Mouse (Mus musculus) midbrain, embryonic 12.5 days (tissue): ENCODE measurements around the gene Hoxc8. TPM values are rescaled to one million over a fixed set of nuclear protein-coding genes. Genes with fewer than 3 reads are reported as not detected.

ENCODE experiments used
- ATAC-seq: fragments of 200-750 bp; cut with Nextera tagmentation; 2 replicates; pipeline ENCODE4 v1.8.0; 2017; ENCODE audit warnings: low read depth, moderate TSS enrichment, moderate library complexity; ENCODE audit not compliant: low FRiP score
- H3K27ac ChIP-seq: fragments of 300-500 bp; sonication (generic); replicated peaks from 2 replicates; pipeline ENCODE4 v1.5.1; 2016; ENCODE audit warnings: mild to moderate bottlenecking
- H3K27me3 ChIP-seq: fragments of 300-500 bp; sonication (generic); 2 replicates; pipeline ENCODE4 v1.6.1; 2016; ENCODE audit warnings: mild to moderate bottlenecking
- H3K36me3 ChIP-seq: fragments of 300-500 bp; sonication (generic); 2 replicates; pipeline ENCODE4 v1.6.1; 2016
- H3K4me1 ChIP-seq: fragments of 300-500 bp; sonication (generic); 2 replicates; pipeline ENCODE4 v1.6.1; 2016
- H3K4me2 ChIP-seq: fragments of 300-500 bp; sonication (generic); replicated peaks from 2 replicates; pipeline ENCODE4 v1.6.1; 2016; ENCODE audit warnings: mild to moderate bottlenecking, moderate library complexity
- H3K4me3 ChIP-seq: fragments of 300-500 bp; sonication (generic); 2 replicates; pipeline ENCODE4 v1.5.1; 2016; ENCODE audit warnings: mild to moderate bottlenecking
- H3K9ac ChIP-seq: fragments of 300-500 bp; sonication (generic); replicated peaks from 2 replicates; pipeline ENCODE4 v1.6.1; 2016; ENCODE audit warnings: mild to moderate bottlenecking, moderate library complexity
- H3K9me3 ChIP-seq: fragments of 300-500 bp; sonication (generic); 2 replicates; pipeline ENCODE4 v1.6.1; 2016; ENCODE audit warnings: mild to moderate bottlenecking
- WGBS: fragments of 180-500 bp; shearing (Covaris S2); methylation state at CpG from one replicate; pipeline ENCODE4 v1.1.7; 2016; 5-methylcytosine and 5-hydroxymethylcytosine counted together
- microRNA counts: library from miRNA; unstranded; fragments of <30 nt; microRNA quantifications from one replicate; lab custom pipeline; 2017
- microRNA-seq: library from miRNA; unstranded; fragments of <30 nt; microRNA quantifications from one replicate; pipeline ENCODE4, GENCODE M21; 2017
- polyA plus RNA-seq: library from polyadenylated mRNA; unstranded; fragments of >200 nt; fragmentation: Nextera tagmentation; extraction: Ambion mirVana; gene quantifications from 2 replicates; pipeline ENCODE4 v1.2.1, GENCODE M21; 2016

The Hoxc8 gene
- polyA plus RNA-seq, 1 experiment from 2014 or later = not detected

- ATAC-seq = no peak
- WGBS = 1% methylated on average over 24 of the region's 24 CpGs
- Histone ChIP-seq H3K36me3 (no peaks in the 10 kb centered on the region), H3K27me3 (peaks cover 93% of the 10 kb centered on the region), H3K27ac (no peak overlapping the region), H3K9ac (no peak overlapping the region), H3K4me2 (peak overlapping the region; percentile 8; the same call in 1 of the 2 replicates), H3K4me3 (no peak overlapping the region), H3K4me1 (no peaks in the 10 kb centered on the region), H3K9me3 (no peaks in the 10 kb centered on the region)
Measured at GRCm38 (mm10) chr15:103034043-103034806, 43.8 kb downstream of the Hoxc8 start.

GRCm38 (mm10) chr15:103034807-103035547 lies 44.6 kb downstream of the Hoxc8 start:
- H3K27ac ChIP-seq = no peak overlapping the region
- H3K4me1 ChIP-seq = no peaks in the 10 kb centered on the region
- H3K4me2 ChIP-seq = 0 out of 2 replicates have a peak overlapping the region, but pooled peaks have one; percentile 8
- no peaks in the 10 kb centered on the region for H3K9me3 ChIP-seq
- ATAC-seq = no peak
- 2% methylated on average over 33 of the region's 34 CpGs for WGBS
- H3K9ac ChIP-seq = no peak overlapping the region
- H3K27me3 ChIP-seq = peaks cover 98% of the 10 kb centered on the region
- H3K36me3 ChIP-seq = no peaks in the 10 kb centered on the region
- no peak overlapping the region for H3K4me3 ChIP-seq

- Histone ChIP-seq H3K27me3 (peaks cover 98% of the 10 kb centered on the region), H3K9me3 (no peaks in the 10 kb centered on the region), H3K36me3 (no peaks in the 10 kb centered on the region), H3K9ac (no peak overlapping the region), H3K4me1 (no peaks in the 10 kb centered on the region), H3K4me2 (no peak overlapping the region), H3K27ac (no peak overlapping the region), H3K4me3 (no peak overlapping the region)
- no peak for ATAC-seq
- 0% methylated on average over 14 of the region's 14 CpGs for WGBS
Measured at GRCm38 (mm10) chr15:103035548-103035881, 45.1 kb downstream of the Hoxc8 start.

- peaks cover 100% of the 10 kb centered on the region for H3K27me3 ChIP-seq
- no peaks in the 10 kb centered on the region for H3K36me3 ChIP-seq
- H3K27ac ChIP-seq = no peak overlapping the region
- no peak overlapping the region for H3K9ac ChIP-seq
- ATAC-seq = no peak
- H3K4me3 ChIP-seq = no peak overlapping the region
- no peaks in the 10 kb centered on the region for H3K4me1 ChIP-seq
- no peak overlapping the region for H3K4me2 ChIP-seq
- 21% methylated on average over 1 of the region's 1 CpGs for WGBS
- H3K9me3 ChIP-seq = no peaks in the 10 kb centered on the region
Measured at GRCm38 (mm10) chr15:103037579-103037978, 47.2 kb downstream of the Hoxc8 start.

GRCm38 (mm10) chr15:103038701-103039480 lies 48.5 kb downstream of the Hoxc8 start:
- no peaks in the 10 kb centered on the region for H3K36me3 ChIP-seq
- H3K4me2 ChIP-seq = no peak overlapping the region
- no peak for ATAC-seq
- no peak overlapping the region for H3K27ac ChIP-seq
- peaks cover 100% of the 10 kb centered on the region for H3K27me3 ChIP-seq
- no peaks in the 10 kb centered on the region for H3K9me3 ChIP-seq
- WGBS = 5% methylated on average over 10 of the region's 10 CpGs
- H3K4me3 ChIP-seq = no peak overlapping the region
- no peak overlapping the region for H3K9ac ChIP-seq
- no peaks in the 10 kb centered on the region for H3K4me1 ChIP-seq

DNA sequence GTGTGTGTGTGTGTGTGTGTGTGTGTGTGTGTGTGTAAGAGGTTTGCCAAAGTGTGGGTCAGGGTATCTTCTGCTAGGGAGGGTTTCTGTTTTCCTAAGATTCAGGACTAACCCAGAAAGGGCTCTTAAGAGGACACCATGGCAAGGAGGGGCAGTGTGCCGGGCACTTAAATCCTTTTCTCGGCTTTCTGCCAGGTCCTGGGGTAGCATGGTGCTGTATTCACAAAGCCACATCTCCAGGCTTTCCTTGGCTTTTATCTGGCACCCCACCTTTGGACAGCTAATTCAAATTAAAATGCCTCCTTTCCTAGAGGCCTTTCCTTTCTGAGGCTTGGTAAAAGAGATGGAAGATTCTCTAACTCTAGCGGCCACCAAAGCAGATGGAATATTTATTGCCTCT lies 49.2 kb downstream of the Hoxc8 start:
- Histone ChIP-seq H3K27me3 (peaks cover 100% of the 10 kb centered on the region), H3K9me3 (no peaks in the 10 kb centered on the region), H3K4me3 (no peak overlapping the region), H3K27ac (no peak overlapping the region), H3K9ac (no peak overlapping the region), H3K36me3 (no peaks in the 10 kb centered on the region), H3K4me2 (no peak overlapping the region), H3K4me1 (no peaks in the 10 kb centered on the region)
- ATAC-seq = no peak
- WGBS = 7% methylated on average over 3 of the region's 3 CpGs

DNA sequence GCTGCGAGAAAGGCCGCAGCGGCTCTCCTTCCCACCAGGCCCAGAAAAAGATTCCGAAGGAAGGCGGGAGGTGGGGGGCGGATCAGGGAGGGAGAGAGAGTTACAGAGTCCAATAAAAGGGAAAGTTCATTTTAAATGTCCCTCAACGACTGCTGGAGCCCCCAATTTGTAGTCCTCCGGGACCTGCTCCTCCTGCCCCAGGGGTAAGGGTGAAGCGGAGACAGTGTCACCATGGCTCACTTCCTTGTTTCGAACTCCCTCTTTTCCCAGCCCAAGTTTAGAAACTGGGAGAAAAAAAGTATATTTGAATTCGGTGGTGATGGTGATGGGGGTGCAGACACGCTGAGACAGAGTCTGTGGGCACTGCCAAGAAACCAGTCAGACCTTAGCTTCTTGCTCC lies 50.2 kb downstream of the Hoxc8 start:
- no peaks in the 10 kb centered on the region for H3K4me1 ChIP-seq
- H3K27ac ChIP-seq = no peak overlapping the region
- ATAC-seq = no peak
- WGBS = 1% methylated on average over 12 of the region's 12 CpGs
- H3K4me3 ChIP-seq = no peak overlapping the region
- peaks cover 96% of the 10 kb centered on the region for H3K27me3 ChIP-seq
- H3K9ac ChIP-seq = no peak overlapping the region
- no peak overlapping the region for H3K4me2 ChIP-seq
- no peaks in the 10 kb centered on the region for H3K9me3 ChIP-seq
- no peaks in the 10 kb centered on the region for H3K36me3 ChIP-seq

GRCm38 (mm10) chr15:103041613-103042012 lies 51.2 kb downstream of the Hoxc8 start:
- no peak for ATAC-seq
- Histone ChIP-seq H3K4me1 (no peaks in the 10 kb centered on the region), H3K4me3 (no peak overlapping the region), H3K27ac (no peak overlapping the region), H3K4me2 (no peak overlapping the region), H3K36me3 (no peaks in the 10 kb centered on the region), H3K9ac (no peak overlapping the region), H3K27me3 (peaks cover 92% of the 10 kb centered on the region), H3K9me3 (no peaks in the 10 kb centered on the region)
- whole genome bisulfite sequencing = 9% methylated on average over 5 of the region's 5 CpGs

DNA sequence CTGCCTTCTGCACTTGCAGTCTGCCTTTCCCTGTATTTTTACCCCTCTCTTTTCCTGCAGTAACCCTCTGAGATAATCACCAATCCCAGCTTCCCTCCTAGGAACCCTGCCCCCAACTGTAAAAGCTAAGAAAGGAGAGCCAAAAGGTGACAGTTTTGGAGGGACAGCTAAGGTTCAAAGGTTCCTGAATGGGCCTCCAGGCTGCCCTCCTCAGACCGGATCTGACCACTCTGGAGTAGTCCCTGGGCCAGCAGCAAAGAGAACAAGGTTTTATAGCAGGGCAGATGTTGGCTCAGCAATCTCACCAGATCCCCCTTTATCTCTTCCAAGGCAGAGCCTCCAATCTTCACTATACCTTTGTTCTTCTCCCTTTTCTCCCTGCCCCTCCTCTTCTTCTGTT lies 51.8 kb downstream of the Hoxc8 start:
- H3K36me3 ChIP-seq = no peaks in the 10 kb centered on the region
- peaks cover 90% of the 10 kb centered on the region for H3K27me3 ChIP-seq
- H3K4me1 ChIP-seq = no peaks in the 10 kb centered on the region
- H3K4me3 ChIP-seq = no peak overlapping the region
- no peak overlapping the region for H3K9ac ChIP-seq
- no peak overlapping the region for H3K4me2 ChIP-seq
- no peaks in the 10 kb centered on the region for H3K9me3 ChIP-seq
- no peak overlapping the region for H3K27ac ChIP-seq
- no peak for ATAC-seq
- WGBS = 0% methylated on average over 1 of the region's 1 CpGs

MicroRNAs within 50 kb of the gene (microRNA counts, 519-probe panel; counts per million panel counts)
- microRNA mmu-miR-615-3p (lab: Ali Mortazavi, UCI) (not detected), microRNA mmu-miR-615-5p (lab: Ali Mortazavi, UCI) (not detected)

Small RNAs within 50 kb of the gene (microRNA-seq; reads per million reads assigned to microRNA genes)
- gene Mir196a-2 (1.4 reads per million), gene Mir615 (12.3 reads per million, percentile 29 among the genes with 10 or more reads in this experiment)

Other genes starting within 250 kb of the Hoxc8 start
- 0.23 and 0.24 TPM in 2 replicates for gene Hoxc13, start 69.5 kb upstream of the Hoxc8 start, polyA plus RNA-seq
- gene Hoxc12, start 53.9 kb upstream of the Hoxc8 start, polyA plus RNA-seq = not detected in 2 replicates
- not detected in 2 replicates for gene Hoxc11, start 36.2 kb upstream of the Hoxc8 start, polyA plus RNA-seq
- gene Hoxc10, start 23.8 kb upstream of the Hoxc8 start, polyA plus RNA-seq = not detected in 2 replicates
- gene Hoxc5, start 23.2 kb upstream of the Hoxc8 start, polyA plus RNA-seq = 0.26 TPM in 1 of 2 replicates, not detected in the other
- gene Hoxc9, start 14.2 kb upstream of the Hoxc8 start, polyA plus RNA-seq = not detected in 2 replicates
- not detected in 2 replicates for gene Hoxc6, start 7.7 kb downstream of the Hoxc8 start, polyA plus RNA-seq
- gene Hoxc4, start 28.3 kb downstream of the Hoxc8 start, polyA plus RNA-seq = 0.09 TPM in 1 of 2 replicates, not detected in the other
- 27.5 and 28.9 TPM in 2 replicates for gene Smug1, start 176.5 kb downstream of the Hoxc8 start, polyA plus RNA-seq
- gene Cbx5, start 249.2 kb downstream of the Hoxc8 start, polyA plus RNA-seq = 203 and 216 TPM in 2 replicates
- gene Hnrnpa1, start 249.8 kb downstream of the Hoxc8 start, polyA plus RNA-seq = 1,196 and 1,287 TPM in 2 replicates